Mouse (Mus musculus) brain, embryonic 14.5 days (tissue): ENCODE measurements around the gene Pex14.

Experiments used
- CTCF ChIP-seq: fragments of 200-500 bp; IDR thresholded peaks from 2 replicates; pipeline ENCODE4 v1.5.1; 2012; ENCODE audit warnings: inconsistent platforms, mild to moderate bottlenecking, moderate library complexity, borderline replicate concordance; ENCODE audit not compliant: insufficient read depth, insufficient read length; ENCODE audit errors: extremely low read depth
- POLR2A ChIP-seq: fragments of 200-500 bp; IDR thresholded peaks from 2 replicates; pipeline ENCODE4 v1.6.1; 2012; ENCODE audit warnings: mild to moderate bottlenecking, inconsistent platforms, borderline replicate concordance; ENCODE audit not compliant: poor library complexity, insufficient read depth, insufficient read length, severe bottlenecking; ENCODE audit errors: extremely low read depth

- TF ChIP-seq CTCF (no peak), POLR2A (no peak)
Observed at GRCm38 (mm10) chr4:148941321-148941720, 158.4 kb downstream of the Pex14 start.
